Mouse (Mus musculus) adrenal gland, adult (tissue): ENCODE data around the gene Parvb.

Experiments used
- DNase-seq, 2 experiments: peaks; one replicate each; pipeline ENCODE4 v3.0.0; 2022 to 2023; ENCODE audit warnings: low spot score in 1 of 2; ENCODE audit not compliant: inconsistent age in 2 of 2

Parvb gene

GRCm38 (mm10) chr15:84216461-84217084 is 15.3 kb upstream of the Parvb start:
- peak; percentile 69 to 86 for DNase-seq

GRCm38 (mm10) chr15:84217969-84218782 is 13.7 kb upstream of the Parvb start:
- DNase-seq: peak in 1 of 2 experiments; percentile 54

- DNase-seq: peak in 1 of 2 experiments; percentile 78
Measured at GRCm38 (mm10) chr15:84218783-84219271, 13.0 kb upstream of the Parvb start.

GRCm38 (mm10) chr15:84221539-84221938 is 10.3 kb upstream of the Parvb start:
- DNase-seq: no peak

GRCm38 (mm10) chr15:84223423-84223822 is 8.4 kb upstream of the Parvb start:
- peak in 1 of 2 experiments; percentile 67 for DNase-seq

GRCm38 (mm10) chr15:84224779-84225178 is 7.1 kb upstream of the Parvb start:
- no peak for DNase-seq

GRCm38 (mm10) chr15:84226918-84227317 is 4.9 kb upstream of the Parvb start:
- no peak for DNase-seq

- DNase-seq: no peak
Measured at GRCm38 (mm10) chr15:84230661-84231060, 1.2 kb upstream of the Parvb start.

- DNase-seq: peak in 1 of 2 experiments; percentile 71
Measured at GRCm38 (mm10) chr15:84231113-84231712, 630 bp upstream of the Parvb start.

GRCm38 (mm10) chr15:84232609-84233008 is 766 bp downstream of the Parvb start:
- peak in 1 of 2 experiments; percentile 44 for DNase-seq

GRCm38 (mm10) chr15:84234794-84235581 is 3.1 kb downstream of the Parvb start:
- peak in 1 of 2 experiments; percentile 56 for DNase-seq

GRCm38 (mm10) chr15:84235646-84236045 is 3.8 kb downstream of the Parvb start:
- peak; percentile 70 to 81 for DNase-seq

- no peak for DNase-seq
Measured at GRCm38 (mm10) chr15:84238552-84238951, 6.7 kb downstream of the Parvb start.

GRCm38 (mm10) chr15:84238991-84239401 is 7.2 kb downstream of the Parvb start:
- DNase-seq: no peak

GRCm38 (mm10) chr15:84241520-84241919 is 9.7 kb downstream of the Parvb start:
- no peak for DNase-seq

- peak in 1 of 2 experiments; percentile 29 for DNase-seq
Measured at GRCm38 (mm10) chr15:84245104-84245503, 13.3 kb downstream of the Parvb start.

GRCm38 (mm10) chr15:84246195-84246594 is 14.4 kb downstream of the Parvb start:
- DNase-seq: no peak

GRCm38 (mm10) chr15:84247309-84247708 is 15.5 kb downstream of the Parvb start:
- DNase-seq: no peak

- DNase-seq: peak; percentile 83 to 88
Measured at GRCm38 (mm10) chr15:84251227-84251626, 19.4 kb downstream of the Parvb start.

- no peak for DNase-seq
Measured at GRCm38 (mm10) chr15:84252645-84253044, 20.8 kb downstream of the Parvb start.

GRCm38 (mm10) chr15:84253757-84254156 is 21.9 kb downstream of the Parvb start:
- no peak for DNase-seq
